Mouse (Mus musculus) kidney, adult 2 months (tissue): ENCODE measurements around the gene Phlda2.

Experiments
- CTCF ChIP-seq: fragments of 200-500 bp; conservative IDR thresholded peaks from 2 replicates; pipeline ENCODE4 v1.5.1; 2011; ENCODE audit warnings: low read depth, mild to moderate bottlenecking, control low read depth, low read length, moderate library complexity, mixed read lengths; ENCODE audit not compliant: insufficient read depth, insufficient read length
- POLR2A ChIP-seq: fragments of 200-500 bp; IDR thresholded peaks from one replicate; pipeline ENCODE4 v1.6.1; 2011; ENCODE audit warnings: low read depth, low read length, control low read depth

- no peak for TF ChIP-seq CTCF
- no peak for TF ChIP-seq POLR2A
These were observed 2.5 kb upstream of the Phlda2 start for GRCm38 (mm10) chr7:143505411-143505810.
